Mouse (Mus musculus) intestine, embryonic 14.5 days (tissue): ENCODE results near the gene Itga5. TPM values are rescaled to one million over a fixed set of nuclear protein-coding genes. Genes with fewer than 3 reads are reported as not detected.

Experiments used
- ATAC-seq: fragments of 200-750 bp; cut with Nextera tagmentation; replicated peaks from 2 replicates; pipeline ENCODE4 v1.8.0; 2017; ENCODE audit warnings: low read depth, moderate number of reproducible peaks, moderate TSS enrichment, moderate library complexity; ENCODE audit not compliant: low FRiP score, low TSS enrichment
- DNase-seq: peaks from one replicate; pipeline ENCODE4 v3.0.0-alpha.2; 2018; ENCODE audit warnings: low spot score
- H3K27ac ChIP-seq: fragments of 300-500 bp; sonication (generic); 2 replicates; pipeline ENCODE4 v1.5.1; 2014; ENCODE audit warnings: low read depth, mild to moderate bottlenecking, control low read depth
- H3K27me3 ChIP-seq: fragments of 300-500 bp; sonication (generic); replicated peaks from 2 replicates; pipeline ENCODE4 v1.6.1; 2014; ENCODE audit warnings: low read length, control low read depth; ENCODE audit not compliant: control insufficient read depth, insufficient read depth
- H3K36me3 ChIP-seq: fragments of 300-500 bp; sonication (generic); 2 replicates; pipeline ENCODE4 v1.6.1; 2014; ENCODE audit warnings: low read length, control low read depth; ENCODE audit not compliant: control insufficient read depth, insufficient read depth
- H3K4me1 ChIP-seq: fragments of 300-500 bp; sonication (generic); replicated peaks from 2 replicates; pipeline ENCODE4 v1.6.1; 2014; ENCODE audit warnings: low read length, control low read depth, mixed read lengths; ENCODE audit not compliant: control insufficient read depth, insufficient read depth
- H3K4me2 ChIP-seq: fragments of 300-500 bp; sonication (generic); 2 replicates; pipeline ENCODE4 v1.6.1; 2014; ENCODE audit warnings: low read length
- H3K4me3 ChIP-seq: fragments of 300-500 bp; sonication (generic); 2 replicates; pipeline ENCODE4 v1.5.1; 2014; ENCODE audit warnings: low read depth, low read length, control low read depth, mixed read lengths
- H3K9ac ChIP-seq: fragments of 300-500 bp; sonication (generic); 2 replicates; pipeline ENCODE4 v1.6.1; 2014; ENCODE audit warnings: mild to moderate bottlenecking, low read length
- H3K9me3 ChIP-seq: fragments of 300-500 bp; sonication (generic); 2 replicates; pipeline ENCODE4 v1.6.1; 2016; ENCODE audit warnings: low read length, control low read depth; ENCODE audit not compliant: control insufficient read depth
- WGBS: fragments of 180-500 bp; shearing (Covaris S2); extraction: QIAGEN DNeasy Blood & Tissue Kit; methylation state at CpG from one replicate; pipeline ENCODE4 v1.1.7; 2014; 5-methylcytosine and 5-hydroxymethylcytosine counted together
- polyA plus RNA-seq: library from polyadenylated mRNA; unstranded; fragments of >200 nt; fragmentation: Nextera tagmentation; extraction: Ambion mirVana; gene quantifications from 2 replicates; pipeline ENCODE4 v1.2.1, GENCODE M21; 2014

The Itga5 gene
- polyA plus RNA-seq, 1 experiment from 2014 or later = 64.9 TPM

DNA sequence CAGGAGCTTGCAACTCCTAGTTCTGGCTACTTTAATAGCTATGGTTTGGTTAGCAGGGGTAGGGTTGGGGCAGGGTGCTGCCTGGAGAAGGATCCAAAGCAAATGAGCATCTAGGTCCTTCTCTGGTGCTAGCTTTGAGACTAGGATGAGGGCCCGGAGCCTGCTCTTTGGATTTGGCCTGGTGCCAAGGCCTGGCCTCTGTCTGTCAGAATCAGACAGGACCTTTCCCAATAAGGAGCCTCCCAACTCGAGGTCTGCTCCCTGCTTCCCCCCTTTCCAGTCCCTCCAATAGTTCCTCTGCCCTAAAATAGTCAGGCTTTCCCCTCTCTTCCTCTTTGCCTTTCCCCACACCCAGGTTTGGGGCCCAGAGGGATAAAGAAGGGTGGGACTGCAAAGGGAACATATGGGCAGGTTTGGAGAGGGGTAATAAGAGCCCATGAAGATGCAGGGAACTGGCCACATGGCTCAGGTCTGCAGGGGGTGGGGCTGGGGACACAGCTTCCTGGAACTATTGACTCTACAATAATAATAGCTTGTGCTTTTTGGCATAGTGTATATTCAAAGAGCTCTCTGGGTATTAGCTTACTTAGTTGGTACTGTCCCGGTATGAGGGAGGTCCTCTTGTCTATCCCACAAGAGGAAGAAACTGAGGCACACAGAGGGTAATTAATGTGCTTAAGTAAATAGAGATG lies 12.2 kb upstream of the Itga5 start:
- Histone ChIP-seq H3K4me1 (peaks cover 44% of the 10 kb centered on the region), H3K9me3 (no peaks in the 10 kb centered on the region), H3K27ac (peak overlapping the region; percentile 87), H3K9ac (no peak overlapping the region), H3K4me2 (0 out of 2 replicates have a peak overlapping the region, but pooled peaks have one; percentile 23), H3K4me3 (no peak overlapping the region), H3K27me3 (no peaks in the 10 kb centered on the region), H3K36me3 (no peaks in the 10 kb centered on the region)
- WGBS = 32% methylated on average over 3 of the region's 3 CpGs
- DNase-seq (no peak), ATAC-seq (peak; percentile 56)

DNA sequence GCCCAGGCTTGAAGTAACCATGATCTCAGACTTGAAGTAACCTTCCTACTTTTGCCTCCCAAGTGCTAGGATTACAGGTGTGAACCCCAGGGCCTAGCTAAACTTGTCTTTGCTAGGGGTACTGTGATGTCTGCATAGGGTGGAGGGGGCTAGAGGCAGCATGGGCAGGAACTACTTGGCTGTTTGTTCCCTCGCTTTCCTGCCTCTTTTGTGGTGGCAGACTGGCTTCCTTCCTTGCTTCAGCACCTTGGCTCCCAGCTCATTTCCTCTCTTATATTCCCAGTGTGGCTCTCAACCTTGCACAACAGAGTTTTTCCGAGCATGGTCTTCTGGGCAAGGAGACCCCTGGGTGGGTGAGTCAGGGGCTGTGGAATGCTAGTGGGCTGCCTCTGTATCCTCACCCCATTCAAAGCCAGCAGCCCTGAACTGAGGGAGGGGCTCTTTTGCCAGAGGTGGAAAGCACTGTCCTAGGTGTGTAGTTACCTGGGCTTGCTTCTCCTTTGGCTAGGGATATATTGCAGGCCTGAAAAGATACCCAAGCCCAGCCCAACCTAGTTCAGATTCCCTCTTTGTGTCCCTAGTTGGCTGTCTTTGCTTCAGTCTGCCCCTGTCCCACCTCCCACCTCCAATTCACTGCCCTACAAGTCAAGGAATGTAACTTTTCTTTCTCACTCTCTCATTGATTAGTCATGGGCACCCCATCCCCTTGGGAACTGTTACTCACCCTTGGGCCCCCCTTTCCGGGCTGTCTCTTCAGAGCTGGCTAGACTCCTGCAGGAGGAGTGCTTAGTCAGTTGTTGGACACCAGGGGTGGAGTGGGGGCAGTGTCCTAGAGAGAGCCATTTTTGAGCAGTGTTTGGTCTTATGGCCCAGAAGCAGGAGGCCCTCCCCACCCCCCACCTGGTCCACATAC lies 11.4 kb upstream of the Itga5 start:
- Histone ChIP-seq H3K4me3 (no peak overlapping the region), H3K36me3 (no peaks in the 10 kb centered on the region), H3K9me3 (no peaks in the 10 kb centered on the region), H3K27ac (peak overlapping the region; percentile 87), H3K4me1 (peaks cover 37% of the 10 kb centered on the region), H3K4me2 (peak overlapping the region; percentile 23; the same call in 1 of the 2 replicates), H3K9ac (no peak overlapping the region), H3K27me3 (no peaks in the 10 kb centered on the region)
- WGBS = 76% methylated on average over 3 of the region's 3 CpGs
- DNase-seq (no peak), ATAC-seq (peak; percentile 66)

DNA sequence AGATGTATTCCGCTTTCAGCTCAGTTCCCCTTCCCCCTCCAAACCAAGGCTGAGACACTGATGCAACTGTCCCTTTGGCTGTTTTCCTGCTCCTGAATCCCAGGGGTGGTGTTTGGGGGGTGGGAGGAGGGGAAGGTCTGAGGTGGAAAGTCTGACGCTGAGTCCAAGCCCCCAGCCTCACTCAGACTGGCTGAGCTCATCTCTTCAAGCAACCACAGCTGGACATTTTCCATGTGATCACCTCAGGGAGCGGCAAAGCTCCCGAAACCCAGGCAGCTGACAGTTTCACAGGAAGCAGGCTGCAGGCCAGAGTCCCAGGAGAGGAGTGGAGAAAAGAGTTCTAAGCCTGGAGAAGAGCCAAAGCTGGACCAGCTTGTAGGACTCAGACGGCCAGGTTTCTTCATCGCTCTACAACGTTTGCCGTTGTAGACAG lies 10.3 kb upstream of the Itga5 start:
- H3K27me3 ChIP-seq = no peaks in the 10 kb centered on the region
- 25% methylated on average over 8 of the region's 8 CpGs for WGBS
- H3K9ac ChIP-seq = no peak overlapping the region
- H3K4me3 ChIP-seq = no peak overlapping the region
- H3K36me3 ChIP-seq = no peaks in the 10 kb centered on the region
- H3K4me2 ChIP-seq = peak overlapping the region; percentile 25; the same call in 1 of the 2 replicates
- ATAC-seq (peak; percentile 48; the same call in 1 of the 2 replicates), DNase-seq (no peak)
- H3K4me1 ChIP-seq = peaks cover 34% of the 10 kb centered on the region
- no peaks in the 10 kb centered on the region for H3K9me3 ChIP-seq
- H3K27ac ChIP-seq = peak overlapping the region; percentile 87

DNA sequence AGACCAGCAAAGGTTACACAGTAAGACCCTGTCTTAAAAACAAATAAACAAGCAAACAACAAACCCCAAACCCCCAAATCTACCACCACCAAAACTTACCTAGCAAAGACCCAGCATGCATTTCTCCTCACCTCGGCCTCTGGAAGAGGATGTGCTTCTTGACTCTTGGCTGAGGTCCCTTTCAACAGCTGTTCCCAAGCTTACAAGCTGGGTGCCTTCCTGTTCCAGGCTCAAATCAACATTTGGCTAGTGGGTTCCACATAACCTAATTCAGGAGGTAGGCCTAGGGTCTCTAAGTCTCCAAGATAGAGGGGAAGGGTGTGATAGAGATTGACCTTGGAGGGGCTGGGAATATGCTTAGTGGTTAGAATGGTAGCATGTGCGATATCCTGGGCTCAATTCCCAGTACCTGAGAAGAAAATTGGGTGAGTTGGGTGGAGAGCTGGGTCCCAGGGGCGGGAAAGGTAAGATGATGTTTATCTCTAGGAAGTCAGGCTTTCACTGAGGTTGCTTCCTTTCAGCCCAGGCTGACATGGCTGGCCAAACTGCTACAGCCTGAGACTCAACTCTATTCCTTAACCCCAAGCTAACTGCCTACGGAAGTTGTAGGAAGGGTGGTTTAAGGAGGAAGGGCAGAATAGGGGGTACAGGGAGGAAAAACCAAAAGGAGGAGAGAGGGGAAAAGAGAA lies 8.7 kb upstream of the Itga5 start:
- Histone ChIP-seq H3K36me3 (no peaks in the 10 kb centered on the region), H3K27ac (no peak overlapping the region), H3K9ac (no peak overlapping the region), H3K4me3 (no peak overlapping the region), H3K9me3 (no peaks in the 10 kb centered on the region), H3K4me1 (peaks cover 42% of the 10 kb centered on the region), H3K4me2 (no peak overlapping the region), H3K27me3 (no peaks in the 10 kb centered on the region)
- DNase-seq (no peak), ATAC-seq (no peak)
- 87% methylated on average over 4 of the region's 4 CpGs for WGBS

DNA sequence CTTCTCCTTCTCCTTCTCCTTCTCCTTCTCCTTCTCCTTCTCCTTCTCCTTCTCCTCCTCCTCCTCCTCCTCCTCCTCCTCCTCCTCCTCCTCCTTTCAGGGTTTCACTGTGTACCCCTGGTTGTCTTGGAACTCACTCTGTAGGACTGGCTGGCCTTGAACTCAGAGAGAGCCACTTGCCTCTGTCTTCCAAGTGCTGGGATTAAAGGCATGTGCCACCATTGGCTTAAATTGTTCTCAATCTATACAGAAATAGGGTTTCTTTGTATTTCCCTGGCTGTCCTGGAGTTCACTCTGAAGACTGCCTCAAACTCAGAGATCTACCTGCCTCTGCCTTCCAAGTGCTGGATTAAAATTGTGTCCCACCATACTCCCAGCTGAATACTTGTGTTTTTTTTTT lies 5.9 kb upstream of the Itga5 start:
- no peak overlapping the region for H3K27ac ChIP-seq
- DNase-seq (no peak), ATAC-seq (no peak)
- H3K4me1 ChIP-seq = peaks cover 32% of the 10 kb centered on the region
- no peaks in the 10 kb centered on the region for H3K9me3 ChIP-seq
- H3K27me3 ChIP-seq = no peaks in the 10 kb centered on the region
- H3K4me3 ChIP-seq = no peak overlapping the region
- H3K4me2 ChIP-seq = no peak overlapping the region
- no peak overlapping the region for H3K9ac ChIP-seq
- no peaks in the 10 kb centered on the region for H3K36me3 ChIP-seq

DNA sequence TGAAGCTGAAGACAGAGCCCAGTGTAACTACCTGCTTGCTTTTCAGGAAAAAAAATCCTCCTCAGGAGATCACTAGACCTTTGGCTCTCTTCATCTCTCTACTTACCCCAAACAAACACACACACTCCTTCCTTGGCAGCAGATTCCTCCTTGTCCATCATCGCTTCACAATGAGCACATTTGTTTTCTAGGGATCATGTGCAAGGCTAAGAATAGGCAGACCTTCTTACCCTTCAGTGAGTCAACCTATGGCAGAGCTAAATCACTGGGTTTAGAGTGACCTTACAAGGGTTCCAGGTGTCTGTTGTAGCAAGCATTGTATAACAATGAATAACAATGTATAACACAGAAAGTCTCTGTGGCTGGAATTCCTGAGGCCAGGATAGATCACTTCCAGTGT lies 5.2 kb upstream of the Itga5 start:
- DNase-seq (no peak), ATAC-seq (no peak)
- H3K9ac ChIP-seq = no peak overlapping the region
- H3K36me3 ChIP-seq = no peaks in the 10 kb centered on the region
- WGBS = 89% methylated on average over 1 of the region's 1 CpGs
- no peak overlapping the region for H3K4me3 ChIP-seq
- no peak overlapping the region for H3K27ac ChIP-seq
- peaks cover 31% of the 10 kb centered on the region for H3K4me1 ChIP-seq
- no peaks in the 10 kb centered on the region for H3K9me3 ChIP-seq
- no peak overlapping the region for H3K4me2 ChIP-seq
- H3K27me3 ChIP-seq = no peaks in the 10 kb centered on the region

DNA sequence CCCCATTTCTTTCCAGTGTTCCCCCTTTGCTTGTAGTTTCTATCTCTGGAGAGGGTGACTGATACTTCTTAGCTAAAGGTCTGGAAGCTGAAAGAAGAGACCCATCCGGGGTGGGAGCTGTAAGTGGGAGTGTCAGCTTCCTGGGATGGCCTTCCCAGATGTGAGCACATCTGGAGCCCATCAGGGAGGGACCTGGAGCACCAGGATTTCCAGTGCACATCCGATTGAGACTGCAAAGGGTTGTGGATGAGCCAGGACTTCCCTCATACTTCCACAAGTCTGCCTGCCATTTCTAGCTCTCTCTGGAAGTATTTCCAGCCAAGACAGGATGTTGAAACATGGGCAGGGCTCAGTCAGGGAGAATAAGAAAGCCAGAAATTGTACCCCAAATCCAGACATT lies 4.6 kb upstream of the Itga5 start:
- Histone ChIP-seq H3K27ac (no peak overlapping the region), H3K4me1 (peaks cover 26% of the 10 kb centered on the region), H3K27me3 (no peaks in the 10 kb centered on the region), H3K4me2 (no peak overlapping the region), H3K9ac (no peak overlapping the region), H3K9me3 (no peaks in the 10 kb centered on the region), H3K36me3 (no peaks in the 10 kb centered on the region), H3K4me3 (no peak overlapping the region)
- DNase-seq = no peak
- ATAC-seq = no peak
- 23% methylated on average over 2 of the region's 2 CpGs for WGBS

DNA sequence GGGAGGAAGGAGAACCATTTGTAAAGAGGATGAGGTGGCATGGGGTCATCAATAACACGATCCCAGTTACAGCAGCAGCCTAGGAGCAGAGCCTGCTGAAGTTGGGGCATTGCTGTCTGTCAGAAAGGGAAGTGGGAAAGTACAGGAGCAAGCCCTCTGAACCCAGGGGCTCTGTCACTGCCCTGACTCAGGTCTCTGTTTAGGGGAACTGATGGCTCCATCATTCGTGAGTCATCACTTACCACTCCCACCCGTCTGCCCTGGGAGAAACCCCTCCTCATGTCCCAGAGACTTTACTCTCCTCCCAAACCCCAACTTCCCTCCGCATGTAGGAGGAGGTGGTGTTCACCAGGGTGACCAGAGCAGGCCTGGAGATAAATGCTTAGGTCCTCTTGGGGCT lies 3.9 kb upstream of the Itga5 start:
- DNase-seq (no peak), ATAC-seq (no peak)
- no peak overlapping the region for H3K9ac ChIP-seq
- H3K4me3 ChIP-seq = no peak overlapping the region
- H3K27ac ChIP-seq = no peak overlapping the region
- no peak overlapping the region for H3K4me2 ChIP-seq
- H3K4me1 ChIP-seq = peaks cover 21% of the 10 kb centered on the region
- no peaks in the 10 kb centered on the region for H3K36me3 ChIP-seq
- WGBS = 37% methylated on average over 4 of the region's 4 CpGs
- H3K27me3 ChIP-seq = no peaks in the 10 kb centered on the region
- H3K9me3 ChIP-seq = no peaks in the 10 kb centered on the region
